8 mouse cellular contexts compared by ENCODE assay signal in genomic region chrX:36807360-36808317, GRCm38 (mm10). TPM values are rescaled to one million over a fixed set of nuclear protein-coding genes. Genes with fewer than 3 reads are reported as not detected.
DNase-seq lines count a peak whose midpoint lies in the region; ATAC-seq and TF ChIP-seq lines count a peak whose summit lies in the region.

No protein-coding gene starts in this region.

- WGBS in heart, embryonic 14.5 days, result 17% methylated on average over 40 of the region's 45 CpGs
- 7% methylated on average over 45 of the region's 45 CpGs for WGBS in liver, embryonic 13.5 days (ENCODE audit: insufficient replicate concordance)
- WGBS in stomach, embryonic 14.5 days, result 17% methylated on average over 44 of the region's 45 CpGs

- peak; percentile 82 for ATAC-seq in heart, embryonic 14.5 days (ENCODE audit: insufficient number of reproducible peaks, insufficient read depth, low FRiP score, low read depth)
- peak; percentile 93 for ATAC-seq in liver, embryonic 13.5 days (ENCODE audit: low read depth)
- ATAC-seq in stomach, embryonic 14.5 days (ENCODE audit: insufficient number of reproducible peaks, insufficient read depth, low FRiP score, low read depth), result peak; percentile 92

- peak in 1 of 2 experiments; percentile 68; a peak in 2 of 4 replicates for TF ChIP-seq CTCF in CH12.LX (conservative IDR thresholded peaks at IDR 0.05 in 1 of 2, IDR thresholded peaks at IDR 0.05 in 1 of 2; ENCODE audit: low read depth in 2 of 2, low read length in 2 of 2)

- in situ Hi-C loops in CH12.LX (cut with MboI; ENCODE audit: low pct_ligation_motif_present, low pct_unique_long_range_greater_than_20kb, low sequenced_read_pairs), result no loop called here

- peak overlapping the region; percentile 49 for H3K9ac ChIP-seq in CH12.LX (ENCODE audit: insufficient read depth, low read depth)
- H3K9ac ChIP-seq in heart, embryonic 14.5 days (ENCODE audit: low read length), result peak overlapping the region; percentile 63
- H3K9ac ChIP-seq in liver, embryonic 13.5 days, result peak overlapping the region; percentile 62
- H3K9ac ChIP-seq in stomach, embryonic 14.5 days (replicated peaks; ENCODE audit: low read depth, low read length), result no peak overlapping the region; the same call in 1 of the 2 replicates

- H3K27ac ChIP-seq in CH12.LX (ENCODE audit: insufficient read depth, low read depth), result no peak overlapping the region
- H3K27ac ChIP-seq in heart, embryonic 14.5 days (replicated peaks in 1 of 2; ENCODE audit: control insufficient read depth in 1 of 2, insufficient read depth in 1 of 2, low read depth in 2 of 2, low read length in 2 of 2), result peak overlapping the region; percentile 79 to 83
- H3K27ac ChIP-seq in liver, embryonic 13.5 days, result peak overlapping the region; percentile 87
- H3K27ac ChIP-seq in stomach, embryonic 14.5 days (ENCODE audit: low read length), result peak overlapping the region; percentile 48

- no peaks in the 10 kb centered on the region for H3K79me2 ChIP-seq in CH12.LX (replicated peaks; ENCODE audit: control insufficient read depth, extremely low read depth, insufficient read depth, poor library complexity, severe bottlenecking)

- H3K4me3 ChIP-seq in CH12.LX (replicated peaks in 1 of 3; ENCODE audit: low read depth in 2 of 3, low read length in 2 of 3, poor library complexity in 1 of 3), result peak overlapping the region; percentile 25 to 46 (median 46)
- peak overlapping the region; percentile 34 to 44 for H3K4me3 ChIP-seq in heart, embryonic 14.5 days (ENCODE audit: control insufficient read depth in 1 of 2, insufficient read depth in 1 of 2, low read depth in 1 of 2, low read length in 2 of 2)
- H3K4me3 ChIP-seq in liver, embryonic 13.5 days (replicated peaks), result peak overlapping the region; percentile 60
- H3K4me3 ChIP-seq in stomach, embryonic 14.5 days (ENCODE audit: low read depth, low read length), result peak overlapping the region; percentile 21

- peaks cover 0 to 12% of the 10 kb centered on the region in 2 experiments; a peak in 1 of 4 replicates for H3K4me1 ChIP-seq in CH12.LX (ENCODE audit: control insufficient read depth in 1 of 2, insufficient read depth in 2 of 2)
- peaks cover 0 to 2% of the 10 kb centered on the region in 2 experiments; a peak in 1 of 4 replicates for H3K4me1 ChIP-seq in heart, embryonic 14.5 days (ENCODE audit: control insufficient read depth in 2 of 2, insufficient read depth in 2 of 2, low read length in 2 of 2)
- H3K4me1 ChIP-seq in liver, embryonic 13.5 days (replicated peaks), result peaks cover 8% of the 10 kb centered on the region
- H3K4me1 ChIP-seq in stomach, embryonic 14.5 days (ENCODE audit: control insufficient read depth, insufficient read depth, low read length), result no peaks in the 10 kb centered on the region

- peak overlapping the region; percentile 44; the same call in 1 of the 2 replicates for H3K4me2 ChIP-seq in CH12.LX (ENCODE audit: insufficient read depth, low read depth, poor library complexity, severe bottlenecking)
- peak overlapping the region; percentile 68 for H3K4me2 ChIP-seq in heart, embryonic 14.5 days (ENCODE audit: low read length)
- H3K4me2 ChIP-seq in liver, embryonic 13.5 days, result peak overlapping the region; percentile 65
- H3K4me2 ChIP-seq in stomach, embryonic 14.5 days (replicated peaks; ENCODE audit: low read depth, low read length), result peak overlapping the region; percentile 35

- peak; percentile 70 for TF ChIP-seq POLR2A in CH12.LX (IDR thresholded peaks at IDR 0.05; ENCODE audit: low read depth, low read length)

- no peak for TF ChIP-seq EP300 in CH12.LX (IDR thresholded peaks at IDR 0.05; ENCODE audit: low read length)

- no peaks in the 10 kb centered on the region for H3K27me3 ChIP-seq in CH12.LX (replicated peaks)
- no peaks in the 10 kb centered on the region for H3K27me3 ChIP-seq in heart, embryonic 14.5 days (ENCODE audit: control insufficient read depth, insufficient read depth, low read length)
- no peaks in the 10 kb centered on the region for H3K27me3 ChIP-seq in liver, embryonic 13.5 days
- no peaks in the 10 kb centered on the region for H3K27me3 ChIP-seq in stomach, embryonic 14.5 days (ENCODE audit: control insufficient read depth, insufficient read depth, low read length)

- dilution Hi-C loops in CH12.LX (cut with MboI; ENCODE audit: extremely low pct_ligation_motif_present, extremely low pct_unique_long_range_greater_than_20kb, low sequenced_read_pairs), result no loop called here

- peak; percentile 15 for TF ChIP-seq RAD21 in CH12.LX (IDR thresholded peaks at IDR 0.05; ENCODE audit: low read depth, low read length)

- peak; percentile 91 for DNase-seq in CH12.LX (ENCODE audit: extremely low read depth)
- peak; percentile 69 for DNase-seq in c-Kit-positive CD71-negative TER-119-negative erythroid progenitor cells, embryonic 14.5 days (ENCODE audit: low read depth)
- peak; percentile 46 for DNase-seq in fibroblast of lung, adult 2 months (ENCODE audit: low read depth)
- DNase-seq in kidney, postnatal 14 days, result peak; percentile 92
- peak; percentile 82 for DNase-seq in liver, embryonic 13.5 days
- peak; percentile 86 to 88 for DNase-seq in natural killer cell, adult 2 months (ENCODE audit: low spot score in 2 of 2)

- H3K9me3 ChIP-seq in CH12.LX (replicated peaks; ENCODE audit: low read length), result no peaks in the 10 kb centered on the region
- H3K9me3 ChIP-seq in heart, embryonic 14.5 days (ENCODE audit: control insufficient read depth, low read length), result no peaks in the 10 kb centered on the region
- H3K9me3 ChIP-seq in liver, embryonic 13.5 days (replicated peaks), result no peaks in the 10 kb centered on the region
- no peaks in the 10 kb centered on the region for H3K9me3 ChIP-seq in stomach, embryonic 14.5 days (ENCODE audit: control insufficient read depth, low read depth, low read length)

- no peaks in the 10 kb centered on the region for H3K36me3 ChIP-seq in CH12.LX (replicated peaks in 1 of 2; ENCODE audit: control insufficient read depth in 1 of 2, insufficient read depth in 1 of 2, low read length in 1 of 2)
- no peaks in the 10 kb centered on the region for H3K36me3 ChIP-seq in heart, embryonic 14.5 days (ENCODE audit: control insufficient read depth, insufficient read depth, low read length)
- H3K36me3 ChIP-seq in liver, embryonic 13.5 days, result no peaks in the 10 kb centered on the region
- H3K36me3 ChIP-seq in stomach, embryonic 14.5 days (ENCODE audit: control insufficient read depth, insufficient read depth, low read length), result no peaks in the 10 kb centered on the region

TF ChIP-seq in CH12.LX, 34 proteins besides CTCF, POLR2A, EP300 and RAD21 (continues in another document):
- no peak for TF ChIP-seq GABPA (IDR thresholded peaks at IDR 0.05; ENCODE audit: insufficient replicate concordance, low read depth, low read length)
- TF ChIP-seq UBTF (IDR thresholded peaks at IDR 0.05; ENCODE audit: low read depth, low read length), result no peak
- no peak for TF ChIP-seq USF2 (conservative IDR thresholded peaks at IDR 0.05; ENCODE audit: low read depth, low read length)
- TF ChIP-seq ZMIZ1 (IDR thresholded peaks at IDR 0.05; ENCODE audit: low read depth, low read length), result no peak; the same call in 1 of the 2 replicates
- peak; percentile 23; the same call in 1 of the 2 replicates for TF ChIP-seq TCF12 (IDR thresholded peaks at IDR 0.05; ENCODE audit: low read depth, low read length)
- no peak for TF ChIP-seq BHLHE40 (IDR thresholded peaks at IDR 0.05; ENCODE audit: low read depth, low read length)
- no peak for TF ChIP-seq CHD1 (IDR thresholded peaks at IDR 0.05; ENCODE audit: low read depth, low read length)
- no peak for TF ChIP-seq ZKSCAN1 (IDR thresholded peaks at IDR 0.05; ENCODE audit: borderline replicate concordance, low read depth, low read length)
- no peak for TF ChIP-seq NRF1 (IDR thresholded peaks at IDR 0.05; ENCODE audit: low read depth, low read length)
- no peak for TF ChIP-seq JUN (IDR thresholded peaks at IDR 0.05; ENCODE audit: insufficient read depth, low read depth, low read length)
- TF ChIP-seq MEF2A (IDR thresholded peaks at IDR 0.05; ENCODE audit: borderline replicate concordance, low read depth, low read length), result no peak
- no peak for TF ChIP-seq RCOR1 (conservative IDR thresholded peaks at IDR 0.05; ENCODE audit: low read depth, low read length)
- no peak for TF ChIP-seq PAX5 (IDR thresholded peaks at IDR 0.05; ENCODE audit: low read length)
- no peak for TF ChIP-seq ZNF384 (IDR thresholded peaks at IDR 0.05; ENCODE audit: low read depth, low read length)
- TF ChIP-seq NELFE (IDR thresholded peaks at IDR 0.05; ENCODE audit: low read depth, low read length), result peak; percentile 66; the same call in 1 of the 2 replicates
- peak; percentile 52 for TF ChIP-seq MAX (IDR thresholded peaks at IDR 0.05; ENCODE audit: low read length)
- TF ChIP-seq USF1 (IDR thresholded peaks at IDR 0.05; ENCODE audit: low read depth, low read length), result no peak
- peak; percentile 43; the same call in 1 of the 2 replicates for TF ChIP-seq KAT2A (IDR thresholded peaks at IDR 0.05; ENCODE audit: insufficient replicate concordance, low read length)
- peak; percentile 80 for TF ChIP-seq ELF1 (IDR thresholded peaks at IDR 0.05; ENCODE audit: low read depth, low read length)
- TF ChIP-seq MYC (IDR thresholded peaks at IDR 0.05; ENCODE audit: low read depth, low read length), result peak; percentile 41
- TF ChIP-seq JUND (conservative IDR thresholded peaks at IDR 0.05; ENCODE audit: low read depth, low read length), result no peak
- peak; percentile 71 for TF ChIP-seq HCFC1 (IDR thresholded peaks at IDR 0.05; ENCODE audit: low read depth, low read length)
- TF ChIP-seq MXI1 (IDR thresholded peaks at IDR 0.05; ENCODE audit: low read depth, low read length), result peak; percentile 56; the same call in 1 of the 2 replicates
- TF ChIP-seq ETS1 (conservative IDR thresholded peaks at IDR 0.05; ENCODE audit: low read depth, low read length), result peak; percentile 28; the same call in 1 of the 2 replicates
- peak; percentile 62; the same call in 1 of the 2 replicates for TF ChIP-seq SIN3A (IDR thresholded peaks at IDR 0.05; ENCODE audit: low read length)
- TF ChIP-seq E2F4 (IDR thresholded peaks at IDR 0.05; ENCODE audit: insufficient replicate concordance, low read depth, low read length), result no peak
- no peak for TF ChIP-seq MAZ (IDR thresholded peaks at IDR 0.05; ENCODE audit: low read depth, low read length)
- TF ChIP-seq MAFK (IDR thresholded peaks at IDR 0.05; ENCODE audit: insufficient replicate concordance, low read length), result no peak
- no peak for TF ChIP-seq IRF4 (IDR thresholded peaks at IDR 0.05; ENCODE audit: low read depth, low read length)

RNA-seq across cellular contexts. Expression of gene Slc25a5, which starts 12.2 kb away (rescaled TPM):
- total RNA-seq in CH12.LX (2012; rRNA removed) (591 and 695 TPM in 2 replicates), CH12.LX (2014; rRNA removed) (1,083 and 1,177 TPM in 2 replicates)
- polyA plus RNA-seq in CH12.LX (2012; ENCODE audit: insufficient read length, low read depth), result 878 and 881 TPM in 2 replicates
- polyA plus RNA-seq in heart, embryonic 14.5 days (2014; fragmentation: Nextera tagmentation; extraction: Ambion mirVana), result 1,151 and 1,230 TPM in 2 replicates
- 657 and 659 TPM in 2 replicates for polyA plus RNA-seq in liver, embryonic 13.5 days (2015; fragmentation: Nextera tagmentation; extraction: Ambion mirVana)
- 560 and 599 TPM in 2 replicates for polyA plus RNA-seq in stomach, embryonic 14.5 days (2014; fragmentation: Nextera tagmentation; extraction: Ambion mirVana)
